Mouse (Mus musculus) limb, embryonic 13.5 days (tissue): ENCODE measurements at regions not wholly inside any gene's neighbourhood (a gene's known extent, or its start where the extent isn't known, plus 50 kb on each side); places are given as distances from the start of the nearest gene placed in this dataset.
A peak's percentile ranks its signal among the peaks of the same experiment; 100 is the strongest.

ENCODE experiments used
- ATAC-seq: fragments of 200-750 bp; cut with Nextera tagmentation; 2 replicates; pipeline ENCODE4 v1.8.0; 2017; ENCODE audit warnings: low read depth, moderate number of reproducible peaks, moderate TSS enrichment; ENCODE audit not compliant: low FRiP score
- H3K27ac ChIP-seq: fragments of 300-500 bp; sonication (generic); 2 replicates; pipeline ENCODE4 v1.5.1; 2015; ENCODE audit warnings: inconsistent platforms, mild to moderate bottlenecking, moderate library complexity
- H3K27me3 ChIP-seq: fragments of 300-500 bp; sonication (generic); 2 replicates; pipeline ENCODE4 v1.6.1; 2015; ENCODE audit warnings: mild to moderate bottlenecking, inconsistent platforms
- H3K36me3 ChIP-seq: fragments of 300-500 bp; sonication (generic); 2 replicates; pipeline ENCODE4 v1.6.1; 2015; ENCODE audit warnings: inconsistent platforms, mild to moderate bottlenecking, moderate library complexity
- H3K4me1 ChIP-seq: fragments of 300-500 bp; sonication (generic); 2 replicates; pipeline ENCODE4 v1.6.1; 2015; ENCODE audit warnings: inconsistent platforms
- H3K4me2 ChIP-seq: fragments of 300-500 bp; sonication (generic); replicated peaks from 2 replicates; pipeline ENCODE4 v1.6.1; 2015; ENCODE audit warnings: inconsistent platforms, mild to moderate bottlenecking, moderate library complexity
- H3K4me3 ChIP-seq: fragments of 300-500 bp; sonication (generic); 2 replicates; pipeline ENCODE4 v1.5.1; 2015; ENCODE audit warnings: moderate library complexity, mild to moderate bottlenecking, inconsistent platforms
- H3K9ac ChIP-seq: fragments of 300-500 bp; sonication (generic); 2 replicates; pipeline ENCODE4 v1.6.1; 2015; ENCODE audit warnings: mild to moderate bottlenecking, inconsistent platforms
- H3K9me3 ChIP-seq: fragments of 300-500 bp; sonication (generic); 2 replicates; pipeline ENCODE4 v1.6.1; 2016; ENCODE audit warnings: inconsistent platforms
- WGBS: fragments of 180-500 bp; shearing (Covaris S2); methylation state at CpG from one replicate; pipeline ENCODE4 v1.1.7; 2015; 5-methylcytosine and 5-hydroxymethylcytosine counted together

DNA sequence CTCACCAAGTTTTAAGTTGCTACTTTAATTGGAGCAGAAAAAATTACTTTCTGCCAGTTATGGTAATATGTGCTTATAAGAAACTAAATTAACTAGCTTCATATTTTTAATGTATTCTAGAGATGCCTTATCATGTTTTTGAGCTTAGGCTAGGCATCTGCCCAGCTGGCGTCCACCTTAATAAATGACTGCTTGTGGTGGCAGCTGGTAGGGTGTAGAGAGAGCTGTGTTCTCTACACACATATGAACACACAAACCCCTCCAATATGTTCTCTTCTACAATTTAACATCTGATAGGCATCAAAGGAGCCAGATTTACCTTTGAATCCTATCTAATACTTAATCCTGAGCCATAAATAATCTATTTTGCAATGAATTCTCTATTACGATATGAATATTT, 173.4 kb downstream of the Gm4340 start:
- H3K4me3 ChIP-seq, result no peak overlapping the region
- WGBS, result 85% methylated on average over 2 of the region's 2 CpGs
- no peaks in the 10 kb centered on the region for H3K36me3 ChIP-seq
- no peaks in the 10 kb centered on the region for H3K27me3 ChIP-seq
- H3K9ac ChIP-seq, result no peak overlapping the region
- H3K27ac ChIP-seq, result no peak overlapping the region
- ATAC-seq, result no peak
- H3K4me1 ChIP-seq, result no peaks in the 10 kb centered on the region
- no peaks in the 10 kb centered on the region for H3K9me3 ChIP-seq
- no peak overlapping the region for H3K4me2 ChIP-seq

DNA sequence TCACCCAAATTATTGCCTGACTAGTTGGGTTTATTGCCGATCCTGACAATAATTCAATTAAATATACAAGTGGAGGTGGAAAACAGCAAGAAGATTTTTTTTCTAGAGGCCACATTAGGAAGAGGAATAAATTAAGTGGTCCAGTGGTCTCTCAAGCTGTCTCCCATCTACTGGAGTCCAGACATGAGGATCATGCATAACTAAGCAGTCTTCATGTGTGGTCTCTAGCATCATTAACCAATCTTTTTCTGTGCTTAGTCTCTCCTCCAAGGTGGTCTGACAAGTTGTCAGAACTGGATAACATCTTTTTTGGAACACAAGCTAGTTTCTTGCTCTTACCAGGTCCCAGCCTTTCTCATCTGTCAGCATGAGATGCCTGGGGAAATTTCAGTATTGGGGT, 180.7 kb downstream of the Gm4340 start:
- no peaks in the 10 kb centered on the region for H3K9me3 ChIP-seq
- ATAC-seq, result no peak
- H3K36me3 ChIP-seq, result no peaks in the 10 kb centered on the region
- no peak overlapping the region for H3K4me2 ChIP-seq
- H3K9ac ChIP-seq, result no peak overlapping the region
- WGBS, result 72% methylated on average over 1 of the region's 1 CpGs
- H3K27ac ChIP-seq, result no peak overlapping the region
- H3K4me3 ChIP-seq, result no peak overlapping the region
- no peaks in the 10 kb centered on the region for H3K4me1 ChIP-seq
- no peaks in the 10 kb centered on the region for H3K27me3 ChIP-seq

DNA sequence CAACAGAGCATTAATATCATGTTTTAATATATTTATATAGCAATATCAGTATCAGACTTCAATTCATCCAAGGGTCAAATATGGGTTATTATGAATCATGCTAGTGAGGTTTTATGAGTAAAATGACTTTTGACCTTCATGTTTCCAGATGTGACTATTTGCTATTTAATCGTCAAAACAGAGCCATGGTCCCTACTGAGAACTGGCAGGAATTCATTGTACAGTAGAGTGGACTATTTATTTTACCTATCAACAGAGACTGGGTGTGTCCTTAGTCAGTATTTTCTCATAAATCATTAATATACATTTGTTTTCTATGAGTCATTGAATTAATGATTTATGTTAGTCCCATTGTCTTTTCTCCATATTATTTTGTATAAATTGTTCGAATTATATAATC, 194.4 kb downstream of the Gm4340 start:
- no peak overlapping the region for H3K4me3 ChIP-seq
- 57% methylated on average over 2 of the region's 2 CpGs for WGBS
- no peak overlapping the region for H3K27ac ChIP-seq
- no peaks in the 10 kb centered on the region for H3K27me3 ChIP-seq
- no peak overlapping the region for H3K9ac ChIP-seq
- no peaks in the 10 kb centered on the region for H3K4me1 ChIP-seq
- no peaks in the 10 kb centered on the region for H3K36me3 ChIP-seq
- no peak overlapping the region for H3K4me2 ChIP-seq
- H3K9me3 ChIP-seq, result no peaks in the 10 kb centered on the region
- ATAC-seq, result no peak

DNA sequence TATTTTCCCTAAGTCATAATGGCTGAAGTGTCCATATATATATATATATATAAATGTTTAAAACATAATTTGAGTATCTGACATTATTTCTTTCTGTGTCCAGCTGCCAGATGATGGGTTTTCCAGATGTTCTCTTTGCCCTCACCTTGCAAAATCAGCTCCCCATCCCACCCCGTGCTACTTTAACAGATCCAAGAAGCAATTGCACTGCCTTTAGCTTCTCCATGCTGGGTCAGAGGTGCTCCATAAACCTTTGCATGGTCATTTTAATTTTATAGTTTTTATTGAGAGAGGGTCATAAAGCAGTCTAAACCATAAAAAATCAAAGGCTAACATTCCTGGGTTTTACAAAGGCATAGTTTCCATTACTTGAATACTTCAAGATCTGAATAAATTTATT, 201.9 kb downstream of the Gm4340 start:
- Histone ChIP-seq H3K9me3 (no peaks in the 10 kb centered on the region), H3K9ac (no peak overlapping the region), H3K4me2 (no peak overlapping the region), H3K4me3 (no peak overlapping the region), H3K27me3 (no peaks in the 10 kb centered on the region), H3K27ac (no peak overlapping the region), H3K36me3 (no peaks in the 10 kb centered on the region), H3K4me1 (no peaks in the 10 kb centered on the region)
- peak; percentile 73 for ATAC-seq
- WGBS, result 17% methylated on average over 1 of the region's 1 CpGs

DNA sequence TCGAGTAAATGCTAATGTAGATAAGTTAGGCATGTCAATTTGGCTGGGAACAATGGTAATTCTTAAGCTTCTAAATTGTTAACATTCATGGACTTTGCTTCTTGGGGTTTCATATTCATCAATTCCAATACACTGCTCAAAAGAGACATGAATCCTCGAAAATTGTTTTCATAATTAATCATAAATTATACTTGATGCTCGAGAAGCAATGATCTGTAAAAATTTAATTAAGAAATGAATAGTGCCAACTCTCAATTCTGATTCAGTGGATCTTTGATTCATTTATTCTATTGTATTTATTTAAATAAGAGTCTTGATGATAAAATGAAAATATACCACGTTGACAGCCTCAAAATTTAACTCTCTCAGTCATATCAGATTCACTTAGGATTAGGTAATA, 214.9 kb downstream of the Gm4340 start:
- Histone ChIP-seq H3K9me3 (no peaks in the 10 kb centered on the region), H3K9ac (no peak overlapping the region), H3K27ac (no peak overlapping the region), H3K27me3 (no peaks in the 10 kb centered on the region), H3K4me2 (no peak overlapping the region), H3K36me3 (no peaks in the 10 kb centered on the region), H3K4me3 (no peak overlapping the region), H3K4me1 (no peaks in the 10 kb centered on the region)
- no peak for ATAC-seq
- WGBS, result 71% methylated on average over 4 of the region's 4 CpGs

DNA sequence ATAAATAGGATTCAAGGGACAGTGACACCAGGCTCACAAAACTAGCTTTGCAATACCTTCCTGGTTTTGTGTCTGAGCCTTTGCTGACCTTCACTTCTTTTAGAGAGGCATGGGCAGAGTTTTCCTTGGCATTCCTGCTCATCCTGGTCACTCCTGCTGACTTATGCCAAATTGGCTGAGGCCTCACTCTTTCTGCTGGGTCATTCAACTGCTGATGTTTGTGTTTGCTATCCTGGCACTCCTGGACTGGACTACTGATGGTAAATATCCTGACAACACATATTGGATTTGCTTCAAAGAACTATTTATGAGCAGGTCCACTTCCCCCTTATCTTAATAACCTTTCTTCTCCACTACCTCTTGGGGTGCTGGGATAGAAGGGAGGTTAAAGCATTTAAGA, 228.7 kb downstream of the Gm4340 start:
- Histone ChIP-seq H3K4me1 (no peaks in the 10 kb centered on the region), H3K27me3 (no peaks in the 10 kb centered on the region), H3K36me3 (no peaks in the 10 kb centered on the region), H3K9me3 (no peaks in the 10 kb centered on the region), H3K4me3 (no peak overlapping the region), H3K4me2 (no peak overlapping the region), H3K27ac (no peak overlapping the region), H3K9ac (no peak overlapping the region)
- no peak for ATAC-seq

DNA sequence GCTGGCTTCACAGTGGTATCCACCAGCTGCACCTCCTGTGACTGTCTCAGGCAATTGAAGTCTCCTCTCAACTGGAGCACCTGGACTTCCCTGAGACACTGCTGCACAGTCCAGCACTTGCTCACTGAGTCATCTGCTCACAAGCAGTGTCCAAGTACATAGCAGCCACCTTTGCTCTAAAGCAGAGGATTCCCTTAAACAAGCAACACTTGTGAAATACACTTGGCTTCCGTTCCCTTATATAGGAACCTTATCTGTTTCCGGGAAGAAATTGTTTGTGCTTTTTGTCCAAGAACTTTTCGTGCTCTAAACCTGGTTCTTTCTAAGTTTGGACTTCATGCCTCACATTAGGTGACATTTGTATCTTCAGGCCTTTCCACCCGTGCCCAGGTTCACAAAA, 229.3 kb downstream of the Gm4340 start:
- Histone ChIP-seq H3K36me3 (no peaks in the 10 kb centered on the region), H3K9me3 (no peaks in the 10 kb centered on the region), H3K27ac (no peak overlapping the region), H3K4me1 (no peaks in the 10 kb centered on the region), H3K4me2 (no peak overlapping the region), H3K27me3 (no peaks in the 10 kb centered on the region), H3K9ac (no peak overlapping the region), H3K4me3 (no peak overlapping the region)
- 87% methylated on average over 4 of the region's 4 CpGs for WGBS
- no peak for ATAC-seq

DNA sequence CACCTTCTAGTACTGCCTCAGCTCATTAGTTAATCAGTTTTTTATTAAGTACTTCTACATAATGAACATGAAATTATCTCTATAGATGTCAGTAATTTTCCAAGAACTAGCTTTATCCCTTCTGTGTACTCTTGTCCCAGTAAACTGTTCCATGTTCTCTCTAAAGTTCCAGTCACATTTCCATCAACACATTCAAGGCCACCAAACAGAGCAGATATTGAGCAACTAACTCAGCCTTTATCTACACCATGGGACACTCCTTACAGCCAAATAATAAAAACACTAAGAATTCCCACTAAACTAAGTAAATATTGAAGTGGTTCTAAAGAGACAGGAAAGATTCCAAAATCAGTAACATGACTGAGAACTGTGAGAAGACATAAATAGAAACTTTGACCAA, 229.9 kb downstream of the Gm4340 start:
- Histone ChIP-seq H3K4me1 (no peaks in the 10 kb centered on the region), H3K27me3 (no peaks in the 10 kb centered on the region)
- no peak for ATAC-seq

DNA sequence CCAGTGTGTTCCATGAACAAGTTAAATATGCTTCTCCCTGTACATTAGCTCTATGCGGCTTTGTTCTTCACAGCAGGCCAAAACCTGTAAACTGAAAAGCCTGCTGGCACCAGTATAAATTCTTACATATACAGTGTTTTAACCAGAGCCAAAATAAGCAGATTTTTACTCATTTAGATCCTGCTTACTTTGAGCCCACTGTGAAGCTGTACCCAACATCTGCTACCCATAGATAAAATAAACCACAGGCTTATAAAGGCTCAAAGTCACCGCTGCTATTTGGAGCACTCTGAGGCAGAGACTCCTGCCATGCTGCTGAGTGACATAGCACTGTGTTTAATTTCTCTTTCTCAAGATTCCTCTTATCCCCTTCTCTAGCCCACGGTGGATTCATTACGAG, 251.1 kb downstream of the Gm4340 start:
- no peak overlapping the region for H3K27ac ChIP-seq
- WGBS, result 43% methylated on average over 4 of the region's 4 CpGs
- no peaks in the 10 kb centered on the region for H3K9me3 ChIP-seq

More for the DNA sequence above, 229.9 kb downstream of the Gm4340 start:
- H3K4me2 ChIP-seq, result no peak overlapping the region
- no peaks in the 10 kb centered on the region for H3K9me3 ChIP-seq
- no peak overlapping the region for H3K4me3 ChIP-seq
- H3K36me3 ChIP-seq, result no peaks in the 10 kb centered on the region
- no peak overlapping the region for H3K9ac ChIP-seq
- no peak overlapping the region for H3K27ac ChIP-seq

DNA sequence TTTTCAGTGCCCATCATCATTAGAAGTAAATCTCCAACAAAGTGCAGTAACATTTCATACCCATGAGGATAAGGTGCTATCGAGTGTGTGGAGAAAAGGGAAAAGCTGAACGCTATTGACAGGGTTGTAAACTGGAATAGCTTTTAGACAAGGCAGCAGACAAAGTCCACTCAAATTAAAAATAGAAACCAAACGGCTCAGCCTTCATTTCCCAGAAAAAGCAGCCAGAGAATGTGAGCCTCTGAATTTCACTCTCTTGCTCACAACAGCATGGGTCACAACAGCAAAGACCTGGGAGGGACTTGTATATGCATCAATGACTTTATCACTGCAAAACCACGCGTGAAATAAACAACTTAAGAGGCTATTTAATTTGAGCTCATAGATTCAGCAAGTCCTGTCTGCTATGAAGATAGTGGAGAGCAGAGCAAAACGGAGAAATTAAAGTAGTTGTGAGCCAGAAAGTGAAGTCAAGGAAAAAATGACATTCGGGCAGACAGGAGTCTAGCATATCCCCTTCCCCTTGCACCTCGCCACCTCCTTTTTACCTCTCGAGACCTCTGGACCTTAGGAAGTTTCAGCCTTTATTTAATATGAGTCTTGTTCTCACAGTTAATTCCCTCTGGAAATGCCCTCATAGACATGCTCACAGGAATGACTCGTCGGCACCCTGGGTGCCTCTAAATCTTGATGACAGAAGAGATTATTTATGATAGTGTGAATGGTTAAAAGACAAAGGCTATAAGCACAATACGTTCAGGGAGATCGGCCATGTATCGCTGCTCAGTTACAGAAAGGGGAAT, 261.9 kb downstream of the Gm4340 start:
- Histone ChIP-seq H3K9me3 (no peaks in the 10 kb centered on the region), H3K9ac (no peak overlapping the region), H3K27ac (no peak overlapping the region), H3K36me3 (no peaks in the 10 kb centered on the region), H3K27me3 (no peaks in the 10 kb centered on the region), H3K4me3 (no peak overlapping the region), H3K4me1 (no peaks in the 10 kb centered on the region), H3K4me2 (peak overlapping the region; percentile 23)
- 62% methylated on average over 14 of the region's 14 CpGs for WGBS
- ATAC-seq, result no peak

More for the DNA sequence above, 251.1 kb downstream of the Gm4340 start:
- peak; percentile 59 for ATAC-seq
- Histone ChIP-seq H3K4me2 (no peak overlapping the region), H3K36me3 (no peaks in the 10 kb centered on the region), H3K27me3 (no peaks in the 10 kb centered on the region), H3K4me3 (no peak overlapping the region), H3K9ac (no peak overlapping the region), H3K4me1 (peaks cover 5% of the 10 kb centered on the region; the same call in 1 of the 2 replicates)

DNA sequence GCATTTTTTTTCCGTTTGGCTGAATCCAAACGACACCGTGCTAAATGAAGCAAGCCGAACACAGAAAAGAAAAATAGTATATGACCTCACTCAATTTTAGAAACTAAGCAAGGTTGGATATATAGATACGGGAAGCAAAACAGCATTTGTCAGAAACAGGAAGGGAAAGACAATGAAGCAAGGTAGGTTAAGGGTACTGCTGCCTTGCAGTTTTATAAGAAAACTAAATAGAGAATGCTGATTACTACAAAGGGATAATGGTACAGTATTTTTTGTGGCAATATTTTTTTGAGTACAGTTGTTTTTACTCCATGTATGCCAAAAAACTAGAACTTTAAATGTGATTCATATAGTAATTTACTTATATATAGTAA, 262.5 kb downstream of the Gm4340 start:
- 72% methylated on average over 5 of the region's 5 CpGs for WGBS

DNA sequence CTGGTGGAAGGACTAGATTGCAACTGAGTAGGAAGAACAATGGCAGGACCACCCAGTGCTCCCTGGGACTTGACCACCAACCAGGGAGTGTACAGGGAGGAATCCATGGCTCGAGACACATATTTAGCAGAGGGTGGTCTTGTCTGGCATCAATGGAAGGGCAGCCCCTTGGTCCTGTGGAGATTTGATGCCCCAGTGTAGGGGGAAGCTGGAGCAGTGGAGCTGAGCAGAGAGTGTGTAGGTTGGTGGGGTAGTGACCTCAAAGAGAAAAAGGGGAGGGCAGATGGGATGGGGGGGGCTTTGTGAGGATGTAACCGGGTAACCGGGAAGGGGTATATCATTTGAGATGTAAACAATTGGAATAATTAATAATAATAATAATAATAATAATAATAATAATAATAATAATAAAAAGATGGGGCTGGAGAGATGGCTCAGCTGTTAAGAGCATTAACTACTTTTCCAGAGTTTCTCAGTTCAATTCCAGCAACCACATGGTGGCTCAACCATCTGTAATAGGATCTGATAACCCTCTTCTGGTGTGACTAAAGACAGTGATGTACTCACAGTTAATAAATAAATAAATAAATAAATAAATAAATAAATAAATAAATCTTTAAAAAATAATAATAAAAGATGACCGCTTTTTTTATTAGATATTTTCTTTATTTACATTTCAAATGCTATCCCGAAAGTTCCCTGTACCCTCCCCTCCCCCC, 292.5 kb downstream of the Gm4340 start:
- whole genome bisulfite sequencing, result 92% methylated on average over 5 of the region's 5 CpGs

More for the DNA sequence above, 262.5 kb downstream of the Gm4340 start:
- ATAC-seq, result no peak
- no peak overlapping the region for H3K9ac ChIP-seq
- H3K36me3 ChIP-seq, result no peaks in the 10 kb centered on the region
- H3K4me3 ChIP-seq, result no peak overlapping the region
- H3K27ac ChIP-seq, result no peak overlapping the region
- no peaks in the 10 kb centered on the region for H3K9me3 ChIP-seq
- H3K4me1 ChIP-seq, result no peaks in the 10 kb centered on the region
- 0 out of 2 replicates have a peak overlapping the region, but pooled peaks have one; percentile 23 for H3K4me2 ChIP-seq
- no peaks in the 10 kb centered on the region for H3K27me3 ChIP-seq

More for the DNA sequence above, 292.5 kb downstream of the Gm4340 start:
- H3K27ac ChIP-seq, result no peak overlapping the region
- H3K36me3 ChIP-seq, result no peaks in the 10 kb centered on the region
- no peak overlapping the region for H3K4me2 ChIP-seq
- H3K4me3 ChIP-seq, result no peak overlapping the region
- H3K27me3 ChIP-seq, result no peaks in the 10 kb centered on the region
- H3K4me1 ChIP-seq, result no peaks in the 10 kb centered on the region
- no peak overlapping the region for H3K9ac ChIP-seq
- H3K9me3 ChIP-seq, result no peaks in the 10 kb centered on the region
- ATAC-seq, result peak; percentile 36; the same call in 1 of the 2 replicates
